Mouse (Mus musculus) olfactory bulb, adult 2 months (tissue): Measurements from ENCODE around the gene Kank2.

Source experiments
- CTCF ChIP-seq: fragments of 200-500 bp; IDR thresholded peaks from 2 replicates; pipeline ENCODE4 v1.5.1; 2012; ENCODE audit warnings: low read depth, mild to moderate bottlenecking, low read length, moderate library complexity; ENCODE audit not compliant: insufficient read depth
- POLR2A ChIP-seq: fragments of 200-500 bp; IDR thresholded peaks from 2 replicates; pipeline ENCODE4 v1.6.1; 2012; ENCODE audit warnings: mild to moderate bottlenecking, low read depth, low read length, moderate library complexity; ENCODE audit not compliant: insufficient read depth

GRCm38 (mm10) chr9:21760155-21761088 lies 38.1 kb downstream of the Kank2 start, which contains the start of gene Spc24:
- TF ChIP-seq CTCF: no peak
- TF ChIP-seq POLR2A: no peak
